Mouse (Mus musculus): Measurements from ENCODE around the gene Ap1s1. TPM values are rescaled to one million over a fixed set of nuclear protein-coding genes. Genes with fewer than 3 reads are reported as not detected.

Ap1s1 gene
- polyA plus RNA-seq, 1 experiment from 2014 or later = 146 TPM

GRCm38 (mm10) chr5:137025132-137025531, 20.8 kb downstream of the Ap1s1 start:
- Histone ChIP-seq H3K4me1 (ENCODE audit: control insufficient read depth, insufficient read depth, low read length) (peaks cover 6% of the 10 kb centered on the region; the same call in 1 of the 2 replicates), H3K9ac (replicated peaks; ENCODE audit: low read depth, low read length) (no peak overlapping the region), H3K9me3 (ENCODE audit: control insufficient read depth, low read depth, low read length) (no peaks in the 10 kb centered on the region), H3K27me3 (ENCODE audit: control insufficient read depth, insufficient read depth, low read length) (peaks cover 33% of the 10 kb centered on the region), H3K36me3 (ENCODE audit: control insufficient read depth, insufficient read depth, low read length) (no peaks in the 10 kb centered on the region), H3K4me2 (replicated peaks; ENCODE audit: low read depth, low read length) (no peak overlapping the region), H3K27ac (ENCODE audit: low read length) (no peak overlapping the region), H3K4me3 (ENCODE audit: low read depth, low read length) (no peak overlapping the region)
- under 1% methylated on average over 23 of the region's 23 CpGs for WGBS
- ATAC-seq (ENCODE audit: insufficient number of reproducible peaks, insufficient read depth, low FRiP score, low read depth) = no peak

GRCm38 (mm10) chr5:137024318-137024717, 21.6 kb downstream of the Ap1s1 start:
- Histone ChIP-seq H3K9ac (replicated peaks; ENCODE audit: low read depth, low read length) (no peak overlapping the region), H3K27me3 (ENCODE audit: control insufficient read depth, insufficient read depth, low read length) (peaks cover 26% of the 10 kb centered on the region), H3K27ac (ENCODE audit: low read length) (no peak overlapping the region), H3K4me3 (ENCODE audit: low read depth, low read length) (no peak overlapping the region), H3K9me3 (ENCODE audit: control insufficient read depth, low read depth, low read length) (no peaks in the 10 kb centered on the region), H3K4me2 (replicated peaks; ENCODE audit: low read depth, low read length) (no peak overlapping the region), H3K4me1 (ENCODE audit: control insufficient read depth, insufficient read depth, low read length) (no peaks in the 10 kb centered on the region; the same call in 1 of the 2 replicates), H3K36me3 (ENCODE audit: control insufficient read depth, insufficient read depth, low read length) (no peaks in the 10 kb centered on the region)
- 55% methylated on average over 3 of the region's 3 CpGs for WGBS
- ATAC-seq (ENCODE audit: insufficient number of reproducible peaks, insufficient read depth, low FRiP score, low read depth) = no peak

GRCm38 (mm10) chr5:137015913-137016312, 30.0 kb downstream of the Ap1s1 start:
- WGBS = 88% methylated on average over 3 of the region's 3 CpGs
- no peaks in the 10 kb centered on the region for H3K9me3 ChIP-seq (ENCODE audit: control insufficient read depth, low read depth, low read length)
- H3K27me3 ChIP-seq (ENCODE audit: control insufficient read depth, insufficient read depth, low read length) = no peaks in the 10 kb centered on the region
- no peak overlapping the region for H3K4me3 ChIP-seq (ENCODE audit: low read depth, low read length)
- H3K36me3 ChIP-seq (ENCODE audit: control insufficient read depth, insufficient read depth, low read length) = no peaks in the 10 kb centered on the region
- H3K27ac ChIP-seq (ENCODE audit: low read length) = no peak overlapping the region
- H3K4me2 ChIP-seq (replicated peaks; ENCODE audit: low read depth, low read length) = no peak overlapping the region
- no peak for ATAC-seq (ENCODE audit: insufficient number of reproducible peaks, insufficient read depth, low FRiP score, low read depth)
- no peaks in the 10 kb centered on the region for H3K4me1 ChIP-seq (ENCODE audit: control insufficient read depth, insufficient read depth, low read length)
- H3K9ac ChIP-seq (replicated peaks; ENCODE audit: low read depth, low read length) = no peak overlapping the region

GRCm38 (mm10) chr5:137012401-137012950, 33.5 kb downstream of the Ap1s1 start:
- no peak for ATAC-seq (ENCODE audit: insufficient number of reproducible peaks, insufficient read depth, low FRiP score, low read depth)
- H3K9me3 ChIP-seq (ENCODE audit: control insufficient read depth, low read depth, low read length) = no peaks in the 10 kb centered on the region
- H3K36me3 ChIP-seq (ENCODE audit: control insufficient read depth, insufficient read depth, low read length) = no peaks in the 10 kb centered on the region
- 72% methylated on average over 15 of the region's 15 CpGs for WGBS
- H3K27ac ChIP-seq (ENCODE audit: low read length) = no peak overlapping the region
- no peaks in the 10 kb centered on the region for H3K4me1 ChIP-seq (ENCODE audit: control insufficient read depth, insufficient read depth, low read length)
- no peaks in the 10 kb centered on the region for H3K27me3 ChIP-seq (ENCODE audit: control insufficient read depth, insufficient read depth, low read length)
- H3K4me2 ChIP-seq (replicated peaks; ENCODE audit: low read depth, low read length) = no peak overlapping the region
- no peak overlapping the region for H3K4me3 ChIP-seq (ENCODE audit: low read depth, low read length)
- H3K9ac ChIP-seq (replicated peaks; ENCODE audit: low read depth, low read length) = no peak overlapping the region

- Histone ChIP-seq H3K27me3 (ENCODE audit: control insufficient read depth, insufficient read depth, low read length) (no peaks in the 10 kb centered on the region), H3K9ac (replicated peaks; ENCODE audit: low read depth, low read length) (no peak overlapping the region), H3K4me2 (replicated peaks; ENCODE audit: low read depth, low read length) (no peak overlapping the region), H3K4me1 (ENCODE audit: control insufficient read depth, insufficient read depth, low read length) (no peaks in the 10 kb centered on the region), H3K27ac (ENCODE audit: low read length) (no peak overlapping the region), H3K36me3 (ENCODE audit: control insufficient read depth, insufficient read depth, low read length) (no peaks in the 10 kb centered on the region), H3K4me3 (ENCODE audit: low read depth, low read length) (no peak overlapping the region), H3K9me3 (ENCODE audit: control insufficient read depth, low read depth, low read length) (no peaks in the 10 kb centered on the region)
- 34% methylated on average over 3 of the region's 3 CpGs for WGBS
- no peak for ATAC-seq (ENCODE audit: insufficient number of reproducible peaks, insufficient read depth, low FRiP score, low read depth)
Measured at GRCm38 (mm10) chr5:137009988-137010387, 35.9 kb downstream of the Ap1s1 start.

- no peaks in the 10 kb centered on the region for H3K36me3 ChIP-seq (ENCODE audit: control insufficient read depth, insufficient read depth, low read length)
- H3K4me2 ChIP-seq (replicated peaks; ENCODE audit: low read depth, low read length) = no peak overlapping the region
- ATAC-seq (ENCODE audit: insufficient number of reproducible peaks, insufficient read depth, low FRiP score, low read depth) = no peak
- no peak overlapping the region for H3K4me3 ChIP-seq (ENCODE audit: low read depth, low read length)
- H3K27ac ChIP-seq (ENCODE audit: low read length) = no peak overlapping the region
- no peaks in the 10 kb centered on the region for H3K4me1 ChIP-seq (ENCODE audit: control insufficient read depth, insufficient read depth, low read length)
- H3K9me3 ChIP-seq (ENCODE audit: control insufficient read depth, low read depth, low read length) = no peaks in the 10 kb centered on the region
- 44% methylated on average over 8 of the region's 8 CpGs for WGBS
- H3K27me3 ChIP-seq (ENCODE audit: control insufficient read depth, insufficient read depth, low read length) = no peaks in the 10 kb centered on the region
- H3K9ac ChIP-seq (replicated peaks; ENCODE audit: low read depth, low read length) = no peak overlapping the region
Measured at GRCm38 (mm10) chr5:137007276-137007675, 38.7 kb downstream of the Ap1s1 start.

GRCm38 (mm10) chr5:137000612-137001011, 45.3 kb downstream of the Ap1s1 start:
- no peak overlapping the region for H3K27ac ChIP-seq (ENCODE audit: low read length)
- WGBS = 79% methylated on average over 2 of the region's 2 CpGs
- ATAC-seq (ENCODE audit: insufficient number of reproducible peaks, insufficient read depth, low FRiP score, low read depth) = no peak

GRCm38 (mm10) chr5:136999449-136999848, 46.5 kb downstream of the Ap1s1 start:
- no peaks in the 10 kb centered on the region for H3K9me3 ChIP-seq (ENCODE audit: control insufficient read depth, low read depth, low read length)
- H3K4me1 ChIP-seq (ENCODE audit: control insufficient read depth, insufficient read depth, low read length) = peaks cover 2% of the 10 kb centered on the region; the same call in 1 of the 2 replicates
- H3K4me3 ChIP-seq (ENCODE audit: low read depth, low read length) = no peak overlapping the region
- no peak overlapping the region for H3K4me2 ChIP-seq (replicated peaks; ENCODE audit: low read depth, low read length)
- no peak for ATAC-seq (ENCODE audit: insufficient number of reproducible peaks, insufficient read depth, low FRiP score, low read depth)
- H3K27ac ChIP-seq (ENCODE audit: low read length) = no peak overlapping the region
- peaks cover 10% of the 10 kb centered on the region for H3K36me3 ChIP-seq (ENCODE audit: control insufficient read depth, insufficient read depth, low read length)
- no peaks in the 10 kb centered on the region for H3K27me3 ChIP-seq (ENCODE audit: control insufficient read depth, insufficient read depth, low read length)
- 79% methylated on average over 4 of the region's 5 CpGs for WGBS
- H3K9ac ChIP-seq (replicated peaks; ENCODE audit: low read depth, low read length) = no peak overlapping the region

More at GRCm38 (mm10) chr5:137000612-137001011, 45.3 kb downstream of the Ap1s1 start:
- H3K9me3 ChIP-seq (ENCODE audit: control insufficient read depth, low read depth, low read length) = no peaks in the 10 kb centered on the region
- H3K4me1 ChIP-seq (ENCODE audit: control insufficient read depth, insufficient read depth, low read length) = peaks cover 2% of the 10 kb centered on the region; the same call in 1 of the 2 replicates
- no peaks in the 10 kb centered on the region for H3K27me3 ChIP-seq (ENCODE audit: control insufficient read depth, insufficient read depth, low read length)
- no peak overlapping the region for H3K4me2 ChIP-seq (replicated peaks; ENCODE audit: low read depth, low read length)
- H3K4me3 ChIP-seq (ENCODE audit: low read depth, low read length) = no peak overlapping the region
- 0 out of 2 replicates have a peak, but pooled peaks cover 2% of the 10 kb centered on the region for H3K36me3 ChIP-seq (ENCODE audit: control insufficient read depth, insufficient read depth, low read length)
- H3K9ac ChIP-seq (replicated peaks; ENCODE audit: low read depth, low read length) = no peak overlapping the region

GRCm38 (mm10) chr5:136989801-136990200, 56.1 kb downstream of the Ap1s1 start:
- Histone ChIP-seq H3K9me3 (ENCODE audit: control insufficient read depth, low read depth, low read length) (no peaks in the 10 kb centered on the region), H3K4me2 (replicated peaks; ENCODE audit: low read depth, low read length) (no peak overlapping the region), H3K27me3 (ENCODE audit: control insufficient read depth, insufficient read depth, low read length) (no peaks in the 10 kb centered on the region), H3K9ac (replicated peaks; ENCODE audit: low read depth, low read length) (no peak overlapping the region), H3K4me3 (ENCODE audit: low read depth, low read length) (no peak overlapping the region), H3K4me1 (ENCODE audit: control insufficient read depth, insufficient read depth, low read length) (peaks cover 13% of the 10 kb centered on the region), H3K27ac (ENCODE audit: low read length) (no peak overlapping the region), H3K36me3 (ENCODE audit: control insufficient read depth, insufficient read depth, low read length) (peaks cover 33% of the 10 kb centered on the region)
- 92% methylated on average over 6 of the region's 6 CpGs for WGBS
- ATAC-seq (ENCODE audit: insufficient number of reproducible peaks, insufficient read depth, low FRiP score, low read depth) = no peak

All from stomach, embryonic 14.5 days (tissue).